Mouse (Mus musculus): Measurements from ENCODE around the gene Pes1.
A peak's percentile ranks its signal among the peaks of the same experiment; 100 is the strongest.

The Pes1 gene

GRCm38 (mm10) chr11:3963610-3964415 is at the start of gene Pes1:
Pes1 (plus strand) TSS chr11:3963975.
- peak; percentile 97 for DNase-seq (ENCODE audit: low read depth, low spot score)

- peak; percentile 86 for DNase-seq (ENCODE audit: low read depth, low spot score)
Observed at GRCm38 (mm10) chr11:3914109-3914840, 49.5 kb upstream of the Pes1 start, which contains the start of gene Slc35e4. Slc35e4 (minus strand) TSS chr11:3914664.

GRCm38 (mm10) chr11:3918738-3919137 is 45.0 kb upstream of the Pes1 start:
- peak; percentile 45 for DNase-seq (ENCODE audit: low read depth, low spot score)

- no peak for DNase-seq (ENCODE audit: low read depth, low spot score)
Observed at GRCm38 (mm10) chr11:3920476-3920875, 43.3 kb upstream of the Pes1 start.

- peak; percentile 76 for DNase-seq (ENCODE audit: low read depth, low spot score)
Observed at GRCm38 (mm10) chr11:3921281-3921850, 42.4 kb upstream of the Pes1 start.

GRCm38 (mm10) chr11:3922115-3922514 is 41.7 kb upstream of the Pes1 start:
- DNase-seq (ENCODE audit: low read depth, low spot score) = no peak

GRCm38 (mm10) chr11:3922731-3923130 is 41.0 kb upstream of the Pes1 start:
- DNase-seq (ENCODE audit: low read depth, low spot score) = no peak

- DNase-seq (ENCODE audit: low read depth, low spot score) = no peak
Observed at GRCm38 (mm10) chr11:3925916-3926315, 37.9 kb upstream of the Pes1 start.

- DNase-seq (ENCODE audit: low read depth, low spot score) = no peak
Observed at GRCm38 (mm10) chr11:3930019-3930418, 33.8 kb upstream of the Pes1 start.

- DNase-seq (ENCODE audit: low read depth, low spot score) = peak; percentile 12
Observed at GRCm38 (mm10) chr11:3930931-3931330, 32.8 kb upstream of the Pes1 start.

- peak; percentile 90 for DNase-seq (ENCODE audit: low read depth, low spot score)
Observed at GRCm38 (mm10) chr11:3931511-3932211, 32.1 kb upstream of the Pes1 start, which contains the start of gene Tcn2. Tcn2 (minus strand) TSS chr11:3932159.

GRCm38 (mm10) chr11:3933756-3934285 is 30.0 kb upstream of the Pes1 start:
- no peak for DNase-seq (ENCODE audit: low read depth, low spot score)

- no peak for DNase-seq (ENCODE audit: low read depth, low spot score)
Observed at GRCm38 (mm10) chr11:3935135-3935534, 28.6 kb upstream of the Pes1 start.

- DNase-seq (ENCODE audit: low read depth, low spot score) = no peak
Observed at GRCm38 (mm10) chr11:3936318-3936717, 27.5 kb upstream of the Pes1 start.

- DNase-seq (ENCODE audit: low read depth, low spot score) = no peak
Observed at GRCm38 (mm10) chr11:3937321-3937874, 26.4 kb upstream of the Pes1 start.

GRCm38 (mm10) chr11:3941371-3941770 is 22.4 kb upstream of the Pes1 start:
- no peak for DNase-seq (ENCODE audit: low read depth, low spot score)

- DNase-seq (ENCODE audit: low read depth, low spot score) = peak; percentile 55
Observed at GRCm38 (mm10) chr11:3946386-3946785, 17.4 kb upstream of the Pes1 start.

GRCm38 (mm10) chr11:3954876-3955275 is 8.9 kb upstream of the Pes1 start:
- DNase-seq (ENCODE audit: low read depth, low spot score) = peak; percentile 85

- DNase-seq (ENCODE audit: low read depth, low spot score) = peak; percentile 75
Observed at GRCm38 (mm10) chr11:3955371-3955770, 8.4 kb upstream of the Pes1 start.

- no peak for DNase-seq (ENCODE audit: low read depth, low spot score)
Observed at GRCm38 (mm10) chr11:3960901-3961300, 2.9 kb upstream of the Pes1 start.

- no peak for DNase-seq (ENCODE audit: low read depth, low spot score)
Observed at GRCm38 (mm10) chr11:3961761-3962160, 2.0 kb upstream of the Pes1 start.

Data from R1 (cell line).